Mouse (Mus musculus) neural tube, embryonic 10.5 days (tissue): Measurements from ENCODE around the gene Bank1.

Experiments
- DNase-seq: peaks from one replicate; pipeline ENCODE4 v3.0.0-alpha.2; 2017; ENCODE audit warnings: low spot score; ENCODE audit errors: extremely low spot score

Gene Bank1

GRCm38 (mm10) chr3:136254713-136255112 lies 71.2 kb downstream of the Bank1 start:
- DNase-seq, result no peak

GRCm38 (mm10) chr3:136252820-136253219 lies 73.0 kb downstream of the Bank1 start:
- DNase-seq, result no peak

- DNase-seq, result no peak
These were observed 74.3 kb downstream of the Bank1 start for GRCm38 (mm10) chr3:136251578-136251977.

- DNase-seq, result no peak
These were observed 78.5 kb downstream of the Bank1 start for GRCm38 (mm10) chr3:136247331-136247730.

GRCm38 (mm10) chr3:136244931-136245330 lies 80.9 kb downstream of the Bank1 start:
- no peak for DNase-seq

- DNase-seq, result no peak
These were observed 87.1 kb downstream of the Bank1 start for GRCm38 (mm10) chr3:136238790-136239189.

- no peak for DNase-seq
These were observed 92.4 kb downstream of the Bank1 start for GRCm38 (mm10) chr3:136233507-136233906.

- no peak for DNase-seq
These were observed 95.2 kb downstream of the Bank1 start for GRCm38 (mm10) chr3:136230602-136231151.

- no peak for DNase-seq
These were observed 136.1 kb downstream of the Bank1 start for GRCm38 (mm10) chr3:136189661-136190228.

- no peak for DNase-seq
These were observed 139.2 kb downstream of the Bank1 start for GRCm38 (mm10) chr3:136186548-136187113.

GRCm38 (mm10) chr3:136171631-136172030 lies 154.2 kb downstream of the Bank1 start:
- no peak for DNase-seq

GRCm38 (mm10) chr3:136168071-136168470 lies 157.8 kb downstream of the Bank1 start:
- no peak for DNase-seq

GRCm38 (mm10) chr3:136166671-136167070 lies 159.2 kb downstream of the Bank1 start:
- DNase-seq, result no peak

- no peak for DNase-seq
These were observed 159.9 kb downstream of the Bank1 start for GRCm38 (mm10) chr3:136166033-136166361.

- DNase-seq, result no peak
These were observed 160.5 kb downstream of the Bank1 start for GRCm38 (mm10) chr3:136165167-136166032.

- no peak for DNase-seq
These were observed 167.8 kb downstream of the Bank1 start for GRCm38 (mm10) chr3:136158059-136158458.

GRCm38 (mm10) chr3:136155555-136155954 lies 170.3 kb downstream of the Bank1 start:
- DNase-seq, result no peak

GRCm38 (mm10) chr3:136150886-136151285 lies 175.0 kb downstream of the Bank1 start:
- no peak for DNase-seq

- DNase-seq, result no peak
These were observed 178.7 kb downstream of the Bank1 start for GRCm38 (mm10) chr3:136147166-136147565.

- no peak for DNase-seq
These were observed 193.9 kb downstream of the Bank1 start for GRCm38 (mm10) chr3:136132013-136132412.

- DNase-seq, result no peak
These were observed 210.2 kb downstream of the Bank1 start for GRCm38 (mm10) chr3:136115478-136116215.
